Mouse (Mus musculus): Measurements from ENCODE around the gene Sec22b. TPM values are rescaled to one million over a fixed set of nuclear protein-coding genes. Genes with fewer than 3 reads are reported as not detected.

Sec22b gene
- polyA plus RNA-seq (2017; shearing (Covaris generic)) = 80.1 TPM

DNA sequence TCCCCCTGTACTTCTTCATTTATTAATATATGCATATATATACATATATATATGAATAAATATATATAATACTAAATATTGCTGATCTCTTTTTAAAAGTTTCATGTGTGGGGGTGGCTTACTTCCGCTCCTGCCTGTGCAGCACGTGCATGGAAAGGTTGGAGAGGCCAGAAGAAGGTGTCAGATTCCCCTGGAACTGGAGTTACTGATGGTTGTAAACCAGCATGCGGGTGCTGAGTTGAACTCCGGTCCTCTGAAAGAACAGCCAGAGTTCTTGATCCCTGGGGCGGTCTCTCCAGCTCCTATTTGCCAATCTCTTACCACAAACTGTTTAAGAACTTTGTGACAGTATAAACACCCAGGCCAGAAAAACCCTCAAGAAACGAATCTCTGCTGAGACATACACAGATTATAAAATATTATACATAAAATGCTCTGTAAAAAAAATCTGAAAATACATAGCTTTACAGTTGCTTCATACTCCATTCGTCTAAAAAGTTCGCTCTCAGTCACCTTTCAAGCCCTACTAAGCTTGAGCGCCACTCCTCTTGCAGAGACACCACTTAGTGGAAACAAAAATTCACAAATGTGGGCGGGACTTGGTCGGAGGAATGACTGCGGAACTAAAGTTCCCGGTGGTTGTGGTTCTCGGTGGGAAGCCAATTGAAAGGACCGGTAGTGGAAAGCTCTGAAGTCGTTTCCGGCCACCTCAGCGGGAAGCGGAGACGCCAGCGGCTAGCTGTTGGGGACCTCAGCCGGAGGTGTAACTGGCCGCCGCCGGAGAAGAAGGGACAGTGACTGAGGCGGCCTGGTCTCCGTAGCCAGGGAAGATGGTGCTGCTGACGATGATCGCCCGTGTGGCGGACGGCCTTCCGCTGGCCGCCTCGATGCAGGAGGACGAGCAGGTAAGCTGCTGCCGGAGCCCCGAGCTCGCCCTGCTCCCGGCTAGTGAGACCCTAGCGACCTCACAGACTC is at the start of gene Sec22b:
Sec22b (plus strand) TSS at position 675 of the 975 bp plus-strand sequence.

DNA sequence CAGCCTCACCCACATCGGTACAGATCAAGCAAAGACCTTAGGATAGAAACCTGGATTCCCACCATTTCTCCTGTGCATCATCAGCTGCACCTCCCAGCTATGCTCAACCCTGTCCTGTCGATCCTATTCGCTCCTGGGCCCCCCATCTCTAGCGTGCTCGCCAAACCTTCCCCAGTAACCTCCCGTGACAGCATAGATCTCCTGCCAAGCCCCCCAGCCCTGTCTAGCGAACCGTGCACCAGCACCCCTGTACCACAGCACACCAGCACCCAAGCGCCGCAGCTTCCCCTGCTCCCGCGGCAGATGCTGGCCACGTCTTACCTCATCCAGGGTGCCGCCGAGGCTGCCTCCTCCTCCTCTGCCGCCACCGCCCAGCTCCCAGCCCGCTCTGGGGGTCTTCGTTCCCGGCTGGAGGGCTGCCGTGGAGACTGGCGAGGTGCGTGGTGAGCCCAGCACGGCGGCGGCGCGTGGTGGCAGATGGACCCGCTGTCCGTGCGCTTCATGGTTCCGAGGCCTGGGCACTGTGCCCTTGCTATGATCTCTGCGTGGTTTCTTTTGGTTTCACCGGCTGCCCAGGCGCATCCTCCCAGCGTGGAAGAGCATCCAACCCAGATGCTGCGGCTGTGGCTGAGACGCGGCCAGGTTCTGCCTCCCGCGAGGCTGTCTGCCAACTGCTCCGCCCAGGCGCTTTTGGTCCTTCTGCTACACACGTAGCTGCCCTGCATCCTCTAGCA is 12.7 kb upstream of the Sec22b start, which contains the start of gene Pde4dip:
Pde4dip (minus strand) TSS at position 540 of the 734 bp plus-strand sequence.

Other genes starting within 250 kb of the Sec22b start
- gene Prkab2, start 243.0 kb upstream of the Sec22b start, polyA plus RNA-seq (2017; shearing (Covaris generic)) = 8.6 TPM
- not detected for gene Gm17651, start 226.5 kb upstream of the Sec22b start, polyA plus RNA-seq (2017; shearing (Covaris generic))
- 25.1 TPM for gene Pde4dip, start 12.5 kb upstream of the Sec22b start, polyA plus RNA-seq (2017; shearing (Covaris generic))
- 27.0 TPM for gene Notch2, start 112.3 kb downstream of the Sec22b start, polyA plus RNA-seq (2017; shearing (Covaris generic))

Measured in effector memory CD4-positive, alpha-beta T cell, adult 7 months (primary cell).